Mouse (Mus musculus) CH12.LX (cell line): ENCODE measurements around the gene Dlx3. TPM values are rescaled to one million over a fixed set of nuclear protein-coding genes. Genes with fewer than 3 reads are reported as not detected.
A peak's percentile ranks its signal among the peaks of the same experiment; 100 is the strongest.

Experiments used
- DNase-seq: peaks from one replicate; pipeline ENCODE4 v3.0.0-alpha.2; 2013; ENCODE audit errors: extremely low read depth
- H3K27ac ChIP-seq: 2 replicates; pipeline ENCODE4 v1.5.1; 2012; ENCODE audit warnings: low read depth, mild to moderate bottlenecking, control low read depth, moderate library complexity; ENCODE audit not compliant: insufficient read depth
- H3K27me3 ChIP-seq: replicated peaks from 2 replicates; pipeline ENCODE3; 2012; ENCODE audit warnings: inconsistent platforms
- H3K36me3 ChIP-seq, 2 experiments: replicated peaks in 1 of 2; 2 replicates each; pipeline versions ENCODE3 to v1.6.1; 2012; ENCODE audit warnings: inconsistent platforms in 1 of 2, low read length in 1 of 2, mild to moderate bottlenecking in 1 of 2, mixed read lengths in 1 of 2, moderate library complexity in 1 of 2; ENCODE audit not compliant: control insufficient read depth in 1 of 2, insufficient read depth in 1 of 2
- H3K4me1 ChIP-seq, 2 experiments: 2 replicates each; pipeline ENCODE4 v1.6.1; 2012; ENCODE audit warnings: inconsistent platforms in 1 of 2, moderate library complexity in 1 of 2; ENCODE audit not compliant: insufficient read depth in 2 of 2, control insufficient read depth in 1 of 2
- H3K4me2 ChIP-seq: 2 replicates; pipeline ENCODE4 v1.6.1; 2012; ENCODE audit warnings: low read depth, mild to moderate bottlenecking, control low read depth; ENCODE audit not compliant: poor library complexity, insufficient read depth, severe bottlenecking
- H3K4me3 ChIP-seq, 3 experiments: fragments of 150-350 bp in 1 of 3; sonication (generic) in 1 of 3; replicated peaks in 1 of 3; 2 replicates each; pipeline versions ENCODE3 to v1.5.1; 2011 to 2012; ENCODE audit warnings: low read depth in 2 of 3, low read length in 2 of 3, mild to moderate bottlenecking in 2 of 3, moderate library complexity in 2 of 3, control low read depth in 1 of 3, improper control_type of control experiment in 1 of 3, inconsistent platforms in 1 of 3, mixed read lengths in 1 of 3; ENCODE audit not compliant: poor library complexity in 1 of 3
- H3K79me2 ChIP-seq: replicated peaks from 2 replicates; pipeline ENCODE4 v1.6.1; 2012; ENCODE audit warnings: mild to moderate bottlenecking, moderate library complexity; ENCODE audit not compliant: control insufficient read depth, poor library complexity, insufficient read depth, severe bottlenecking; ENCODE audit errors: extremely low read depth
- H3K9ac ChIP-seq: 2 replicates; pipeline ENCODE4 v1.6.1; 2012; ENCODE audit warnings: low read depth, mild to moderate bottlenecking, control low read depth, moderate library complexity; ENCODE audit not compliant: insufficient read depth
- H3K9me3 ChIP-seq: replicated peaks from 2 replicates; pipeline ENCODE3; 2012; ENCODE audit warnings: low read length, inconsistent platforms, mixed read lengths
- JUND ChIP-seq: conservative IDR thresholded peaks from 2 replicates; pipeline ENCODE4 v1.6.1; 2011; ENCODE audit warnings: low read depth, low read length, improper control_type of control experiment
- NELFE ChIP-seq: IDR thresholded peaks from 2 replicates; pipeline ENCODE4 v1.6.1; 2011; ENCODE audit warnings: low read depth, low read length, improper control_type of control experiment
- NRF1 ChIP-seq: IDR thresholded peaks from 2 replicates; pipeline ENCODE4 v1.6.1; 2014; ENCODE audit warnings: low read depth, mild to moderate bottlenecking, inconsistent platforms, low read length, improper control_type of control experiment, moderate library complexity
- RCOR1 ChIP-seq: conservative IDR thresholded peaks from 2 replicates; pipeline ENCODE4 v1.6.1; 2012; ENCODE audit warnings: low read depth, mild to moderate bottlenecking, inconsistent platforms, low read length, improper control_type of control experiment
- ZKSCAN1 ChIP-seq: IDR thresholded peaks from 2 replicates; pipeline ENCODE4 v1.6.1; 2012; ENCODE audit warnings: low read depth, inconsistent platforms, low read length, improper control_type of control experiment, borderline replicate concordance
- ZNF384 ChIP-seq: IDR thresholded peaks from 2 replicates; pipeline ENCODE4 v1.6.1; 2012; ENCODE audit warnings: low read depth, low read length, improper control_type of control experiment, inconsistent platforms
- dilution Hi-C: fragments of 300-500 bp; cut with MboI; formaldehyde crosslinking; loops from 2 replicates; pipeline ENCODE4 v1.14.3; 2020; ENCODE audit warnings: low sequenced_read_pairs; ENCODE audit not compliant: extremely low pct_unique_long_range_greater_than_20kb, extremely low pct_ligation_motif_present
- in situ Hi-C: fragments of 300-500 bp; cut with MboI; formaldehyde crosslinking; loops from 3 replicates; pipeline ENCODE4 v1.14.3; 2019; ENCODE audit warnings: low sequenced_read_pairs, low pct_ligation_motif_present, low pct_unique_long_range_greater_than_20kb, mixed read lengths
- polyA plus RNA-seq: library from polyadenylated mRNA; unstranded; fragments of >175 nt; gene quantifications from 2 replicates; pipeline ENCODE4 v1.2.1, GENCODE M21; 2012; ENCODE audit warnings: low read depth; ENCODE audit not compliant: insufficient read length
- total RNA-seq, 2 experiments: library from RNA; depleted of rRNA; stranded (reverse); fragments of 300-350 nt in 1 of 2; fragments of >200 nt in 1 of 2; gene quantifications; 2 replicates each; pipeline ENCODE4 v1.2.3; 2012 to 2014

Dlx3 gene
- total and polyA plus RNA-seq, 3 experiments = 0.08 to 0.55 (median 0.17) TPM

DNA sequence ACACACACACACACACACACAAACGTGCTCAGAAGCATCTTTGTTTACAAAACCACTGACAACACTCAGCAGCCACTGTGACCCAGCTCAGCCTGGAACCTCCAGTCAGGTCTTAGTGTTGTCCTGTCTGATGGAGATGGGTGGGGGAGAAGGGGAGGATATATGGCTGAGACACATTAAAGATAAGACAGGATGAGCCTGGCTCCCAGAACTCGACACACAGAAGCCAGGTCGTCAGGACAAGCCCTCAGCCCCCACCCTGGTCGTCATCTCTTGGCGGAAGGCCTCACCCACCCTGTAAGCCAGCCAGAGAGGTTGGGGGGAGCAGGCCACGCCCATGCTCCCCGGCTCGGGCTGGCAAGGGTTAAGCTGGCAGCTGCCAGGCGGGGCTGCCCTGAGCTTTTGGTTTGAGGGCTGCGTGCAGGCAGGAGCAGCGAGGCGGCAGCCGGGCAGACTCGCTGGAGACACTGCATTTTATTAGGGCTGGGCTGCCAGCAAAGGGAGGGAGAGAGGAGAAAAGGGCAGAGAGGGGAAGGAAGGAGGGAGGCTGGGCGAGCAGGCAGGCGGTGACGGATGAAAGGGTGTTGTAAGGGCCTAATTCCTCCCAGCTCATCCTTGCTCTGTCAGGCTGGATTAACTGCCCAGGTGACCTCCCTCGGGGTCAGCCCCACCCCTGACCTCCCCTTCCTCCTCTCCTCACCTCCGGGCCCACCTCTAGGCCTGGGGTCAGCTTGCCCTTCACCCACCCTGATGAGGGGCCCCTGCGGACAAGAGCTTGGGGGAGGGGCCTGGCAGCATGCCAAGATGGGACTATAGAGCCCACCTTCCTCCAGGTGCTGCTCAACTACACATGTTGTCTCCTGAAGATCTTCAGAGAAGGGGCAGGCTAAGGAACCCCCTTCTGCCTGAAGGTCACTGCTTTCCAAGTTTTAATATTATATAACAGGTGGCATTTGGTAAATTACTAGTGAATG, 6.6 kb downstream of the Dlx3 start:
- Histone ChIP-seq H3K9me3 (no peaks in the 10 kb centered on the region), H3K36me3 (no peaks in the 10 kb centered on the region), H3K4me1 (peaks cover 0 to 4% of the 10 kb centered on the region in 2 experiments; a peak in 1 of 4 replicates), H3K79me2 (no peaks in the 10 kb centered on the region), H3K27ac (no peak overlapping the region), H3K9ac (no peak overlapping the region), H3K27me3 (peaks cover 92% of the 10 kb centered on the region), H3K4me3 (no peak overlapping the region), H3K4me2 (peak overlapping the region; percentile 2; the same call in 1 of the 2 replicates)
- in situ Hi-C loops (loop anchor here (10.0 kb wide), 1 partner anchor 378 kb away; no protein-coding TSS in a partner anchor), dilution Hi-C loops (loop anchor here (25.0 kb wide), 1 partner anchor 111 kb away; no protein-coding TSS in a partner anchor)
- no peak for DNase-seq
- no peak for TF ChIP-seq RCOR1
- TF ChIP-seq NRF1 = no peak

GRCm38 (mm10) chr11:95128359-95128758, 8.4 kb downstream of the Dlx3 start:
- no peaks in the 10 kb centered on the region for H3K36me3 ChIP-seq
- H3K27me3 ChIP-seq = peaks cover 91% of the 10 kb centered on the region
- H3K4me1 ChIP-seq = peaks cover under 1 to 4% of the 10 kb centered on the region in 2 experiments; a peak in 1 of 4 replicates
- H3K4me3 ChIP-seq = no peak overlapping the region
- dilution Hi-C loops (loop anchor here (25.0 kb wide), 1 partner anchor 109 kb away; no protein-coding TSS in a partner anchor), in situ Hi-C loops (loop anchor here (10.0 kb wide), 1 partner anchor 376 kb away; no protein-coding TSS in a partner anchor)
- no peak overlapping the region for H3K9ac ChIP-seq
- no peak overlapping the region for H3K27ac ChIP-seq
- H3K9me3 ChIP-seq = no peaks in the 10 kb centered on the region
- DNase-seq = no peak
- TF ChIP-seq ZNF384 = no peak
- TF ChIP-seq RCOR1 = no peak
- no peak for TF ChIP-seq JUND
- no peaks in the 10 kb centered on the region for H3K79me2 ChIP-seq
- H3K4me2 ChIP-seq = no peak overlapping the region

- Histone ChIP-seq H3K4me3 (no peak overlapping the region), H3K4me1 (peaks cover 3 to 4% of the 10 kb centered on the region in 2 experiments; a peak in 1 of 4 replicates), H3K9ac (no peak overlapping the region), H3K4me2 (no peak overlapping the region), H3K27ac (no peak overlapping the region), H3K79me2 (no peaks in the 10 kb centered on the region), H3K9me3 (no peaks in the 10 kb centered on the region), H3K36me3 (no peaks in the 10 kb centered on the region)
- DNase-seq = no peak
- in situ Hi-C loops (no loop called here), dilution Hi-C loops (loop anchor here (25.0 kb wide), 1 partner anchor 107 kb away; no protein-coding TSS in a partner anchor)
- peak; percentile 67 for TF ChIP-seq ZKSCAN1
- TF ChIP-seq NELFE = no peak
- TF ChIP-seq, all 38 proteins: peak for 1
- H3K27me3 ChIP-seq = peaks cover 90% of the 10 kb centered on the region
These were observed 10.8 kb downstream of the Dlx3 start for GRCm38 (mm10) chr11:95130668-95131252.
